Mouse (Mus musculus) brain, embryonic 14.5 days (tissue): ENCODE measurements around the gene Gak.

Experiments
- CTCF ChIP-seq: fragments of 200-500 bp; IDR thresholded peaks from 2 replicates; pipeline ENCODE4 v1.5.1; 2012; ENCODE audit warnings: inconsistent platforms, mild to moderate bottlenecking, moderate library complexity, borderline replicate concordance; ENCODE audit not compliant: insufficient read depth, insufficient read length; ENCODE audit errors: extremely low read depth
- POLR2A ChIP-seq: fragments of 200-500 bp; IDR thresholded peaks from 2 replicates; pipeline ENCODE4 v1.6.1; 2012; ENCODE audit warnings: mild to moderate bottlenecking, inconsistent platforms, borderline replicate concordance; ENCODE audit not compliant: poor library complexity, insufficient read depth, insufficient read length, severe bottlenecking; ENCODE audit errors: extremely low read depth

- TF ChIP-seq CTCF: no peak
- no peak for TF ChIP-seq POLR2A
Observed at GRCm38 (mm10) chr5:108674624-108675023, 45.1 kb upstream of the Gak start.
